Mouse (Mus musculus): Measurements from ENCODE around the gene Trim28. TPM values are rescaled to one million over a fixed set of nuclear protein-coding genes. Genes with fewer than 3 reads are reported as not detected.
"Not testable (repeated sequence)": the region's sequence is repeated elsewhere in the genome, so short reads cannot be mapped to it uniquely, and the experiment has no call there.

Gene Trim28
- total RNA-seq, 1 experiment from 2014 or later, result 549 TPM

- ATAC-seq (replicated peaks; ENCODE audit: low read depth, poor library complexity, severe bottlenecking), result peak; percentile 90
Measured at GRCm38 (mm10) chr7:13054287-13055010, 55.5 kb downstream of the Trim28 start, which contains the start of gene Mzf1. Gene Mzf1 (minus strand): TSS chr7:13054764.

- ATAC-seq (replicated peaks; ENCODE audit: low read depth, poor library complexity, severe bottlenecking), result no peak
Measured at GRCm38 (mm10) chr7:13056913-13057700, 58.2 kb downstream of the Trim28 start.

GRCm38 (mm10) chr7:13059536-13059935 lies 60.6 kb downstream of the Trim28 start:
- no peak for ATAC-seq (replicated peaks; ENCODE audit: low read depth, poor library complexity, severe bottlenecking)

GRCm38 (mm10) chr7:13063399-13063798 lies 64.5 kb downstream of the Trim28 start:
- ATAC-seq (replicated peaks; ENCODE audit: low read depth, poor library complexity, severe bottlenecking), result not testable (repeated sequence)

- no peak for ATAC-seq (replicated peaks; ENCODE audit: low read depth, poor library complexity, severe bottlenecking)
Measured at GRCm38 (mm10) chr7:13072293-13072692, 73.4 kb downstream of the Trim28 start.

Other genes with a start within 250 kb of the Trim28 start
- gene Zscan18, start 195.5 kb upstream of the Trim28 start, total RNA-seq (2017), result 2.7 and 5.7 TPM in 2 replicates
- 9.8 and 11.9 TPM in 2 replicates for gene Zfp329, start 180.3 kb upstream of the Trim28 start, total RNA-seq (2017)
- gene Zfp110, start 164.4 kb upstream of the Trim28 start, total RNA-seq (2017), result 25.2 and 44.3 TPM in 2 replicates
- gene Zfp128, start 117.9 kb upstream of the Trim28 start, total RNA-seq (2017), result 1.4 and 2.8 TPM in 2 replicates
- 5.8 and 9.8 TPM in 2 replicates for gene Zscan22, start 101.3 kb upstream of the Trim28 start, total RNA-seq (2017)
- gene Rps5, start 76.8 kb upstream of the Trim28 start, total RNA-seq (2017), result 1,289 and 2,367 TPM in 2 replicates
- gene Rnf225, start 71.7 kb upstream of the Trim28 start, total RNA-seq (2017), result 0.24 and 0.55 TPM in 2 replicates
- 6.7 and 8.0 TPM in 2 replicates for gene Zfp324, start 33.3 kb upstream of the Trim28 start, total RNA-seq (2017)
- 3.7 and 3.8 TPM in 2 replicates for gene Zfp446, start 21.3 kb upstream of the Trim28 start, total RNA-seq (2017)
- not detected in 2 replicates for gene Slc27a5, start 922 bp upstream of the Trim28 start, total RNA-seq (2017)
- 9.7 and 9.8 TPM in 2 replicates for gene Zbtb45, start 10.9 kb downstream of the Trim28 start, total RNA-seq (2017)
- gene Chmp2a, start 35.7 kb downstream of the Trim28 start, total RNA-seq (2017), result 147 and 158 TPM in 2 replicates
- gene Ube2m, start 39.2 kb downstream of the Trim28 start, total RNA-seq (2017), result 97.7 and 99.2 TPM in 2 replicates
- gene Mzf1, start 55.6 kb downstream of the Trim28 start, total RNA-seq (2017), result 0.87 and 1.3 TPM in 2 replicates
- gene Vmn1r85, start 96.1 kb downstream of the Trim28 start, total RNA-seq (2017), result not detected in 2 replicates
- not detected in 2 replicates for gene Vmn1r86, start 120.8 kb downstream of the Trim28 start, total RNA-seq (2017)
- gene Vmn1r87, start 141.0 kb downstream of the Trim28 start, total RNA-seq (2017), result not detected in 2 replicates
- gene Vmn1r88, start 160.5 kb downstream of the Trim28 start, total RNA-seq (2017), result under 0.01 TPM in 1 of 2 replicates, not detected in the other
- not detected in 2 replicates for gene Vmn1r89, start 213.9 kb downstream of the Trim28 start, total RNA-seq (2017)